Mouse (Mus musculus): Measurements from ENCODE around the gene Bag5.

GRCm38 (mm10) chr12:111666380-111666779 is 46.7 kb downstream of the Bag5 start:
- no peak for TF ChIP-seq CTCF (IDR thresholded peaks at IDR 0.05)
- TF ChIP-seq EP300 (IDR thresholded peaks at IDR 0.05; ENCODE audit: insufficient read depth, low read depth, low read length): no peak
